Mouse (Mus musculus): Measurements from ENCODE around the gene Mien1.

Gene Mien1

DNA sequence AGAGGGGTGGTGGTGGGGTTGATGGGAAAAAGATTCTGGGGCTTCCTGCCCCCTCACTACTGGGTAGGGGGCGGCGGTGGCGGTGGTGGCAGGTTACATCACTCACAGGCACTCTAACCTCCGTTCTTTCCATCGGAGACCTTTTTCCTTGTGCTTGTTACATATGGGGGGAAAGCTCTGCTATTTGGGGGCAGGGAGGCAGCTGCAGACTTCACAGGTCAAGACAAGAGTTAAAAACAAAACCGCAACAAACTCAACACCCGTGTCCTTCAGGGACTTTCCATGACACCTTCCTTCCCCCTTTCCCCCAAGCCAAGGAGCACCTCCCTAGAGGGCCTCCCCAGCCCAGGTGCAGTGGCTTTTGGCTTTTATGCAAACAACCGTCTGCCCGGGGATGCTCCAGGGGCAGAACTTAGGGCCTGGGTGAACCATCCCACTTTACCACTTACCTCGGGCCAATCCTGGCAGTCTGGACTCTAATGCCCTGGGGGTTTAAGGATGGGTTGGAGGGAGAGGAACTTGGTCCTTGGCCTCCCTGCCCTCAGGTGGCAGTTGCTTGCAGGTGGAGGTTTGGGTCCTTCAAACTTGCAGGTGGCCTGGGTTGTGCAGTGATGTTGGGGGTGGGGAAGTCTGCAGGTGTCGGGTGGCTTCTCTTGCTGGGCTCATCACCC is 20.4 kb upstream of the Mien1 start:
- peak; percentile 22 for DNase-seq

DNA sequence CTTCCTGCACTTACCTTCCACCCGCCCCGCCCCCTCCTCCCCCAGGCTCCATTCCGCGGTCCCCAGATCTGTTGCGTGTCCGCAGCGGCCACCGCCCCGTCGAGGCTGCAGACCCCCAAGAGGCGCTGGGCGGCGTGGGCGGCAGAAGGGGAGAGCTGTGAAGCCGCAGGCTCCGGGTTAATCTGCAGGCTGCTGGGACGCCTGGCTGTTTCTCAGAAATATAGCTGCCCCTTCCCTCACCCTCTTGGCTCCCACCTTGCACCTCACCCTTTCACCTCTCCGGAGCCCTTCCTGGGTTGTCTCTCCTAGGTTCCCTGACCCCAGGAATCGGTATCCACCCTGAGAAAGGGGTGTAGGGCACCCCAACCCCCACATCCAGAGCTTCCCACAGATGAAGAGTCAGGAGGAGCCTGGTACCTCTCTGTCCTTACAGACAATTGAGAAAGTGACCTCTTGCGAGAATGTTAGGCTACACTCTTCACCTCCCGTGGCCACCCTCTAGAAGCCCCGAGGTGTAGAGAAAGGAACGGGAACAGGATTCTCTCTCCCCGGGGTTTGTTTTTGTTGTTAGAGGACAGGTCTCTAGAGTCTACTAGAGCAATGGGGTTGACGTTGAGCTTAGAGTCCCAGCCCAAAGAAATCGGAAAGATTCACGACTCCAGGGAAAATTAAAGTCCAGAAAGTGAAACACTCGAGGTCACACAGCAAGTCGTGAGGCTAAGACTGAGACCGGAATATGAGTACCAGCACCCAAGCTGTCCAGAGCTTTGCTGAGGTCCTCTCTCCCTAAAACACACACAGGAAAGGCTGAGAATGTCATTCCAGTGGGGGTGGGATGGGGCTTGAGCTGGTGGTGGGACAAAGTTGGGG is 19.6 kb upstream of the Mien1 start:
- DNase-seq, result peak; percentile 51

DNA sequence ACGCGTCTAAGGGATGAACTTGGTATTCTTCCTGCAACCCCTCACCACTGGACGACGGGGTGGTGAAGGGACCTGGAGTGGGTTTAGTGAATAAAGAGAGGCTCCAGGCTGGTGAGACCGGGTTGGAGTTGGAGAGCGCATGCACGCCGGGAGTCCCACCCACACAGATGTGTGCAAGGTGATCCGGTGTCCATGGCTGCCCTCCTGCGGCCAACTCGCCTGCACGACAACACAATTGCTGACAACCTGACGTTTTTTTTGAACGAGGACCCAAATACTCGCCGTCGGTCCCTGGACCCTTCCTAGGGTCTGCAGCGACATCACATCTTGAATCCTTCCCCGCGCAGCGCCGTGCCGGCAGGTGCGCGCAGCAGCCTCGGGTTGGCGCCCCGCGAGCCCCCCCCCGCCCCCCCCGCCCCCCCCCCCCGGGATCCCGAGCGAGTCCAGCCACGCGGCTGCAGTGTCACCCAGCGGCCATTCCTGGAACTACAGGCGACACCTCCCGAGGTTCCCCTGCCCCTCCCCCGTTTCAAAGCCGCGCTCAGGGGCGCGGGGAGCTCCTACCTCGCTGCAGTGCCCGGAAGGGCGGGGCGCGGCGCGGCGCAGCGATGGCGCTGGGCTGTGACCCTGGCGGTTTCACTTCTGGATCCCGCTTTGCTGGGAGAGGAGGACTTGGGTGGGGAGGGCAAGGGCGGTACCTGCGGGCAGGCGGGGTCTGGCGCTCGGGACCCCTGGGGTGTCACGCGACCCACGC is 18.8 kb upstream of the Mien1 start:
- DNase-seq, result peak; percentile 89

DNA sequence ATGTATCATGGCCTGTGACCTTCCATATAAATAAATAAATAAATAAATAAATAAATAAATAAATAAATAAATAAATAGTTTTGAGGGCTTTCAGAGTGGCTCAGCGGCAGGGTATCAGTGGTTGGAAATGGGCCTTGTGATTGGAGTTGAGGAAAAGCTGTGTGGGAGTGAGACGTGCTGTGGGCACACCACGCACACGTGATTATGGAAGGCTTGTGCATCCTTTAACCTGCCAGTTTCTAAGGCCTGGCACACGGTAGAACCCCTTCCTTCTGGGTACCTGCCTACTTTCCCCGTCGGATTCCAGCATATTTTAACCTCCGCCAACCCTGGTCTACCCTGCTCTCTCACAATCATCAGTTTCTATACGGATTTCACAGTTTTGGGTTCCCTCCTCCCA is 18.2 kb upstream of the Mien1 start:
- no peak for DNase-seq

DNA sequence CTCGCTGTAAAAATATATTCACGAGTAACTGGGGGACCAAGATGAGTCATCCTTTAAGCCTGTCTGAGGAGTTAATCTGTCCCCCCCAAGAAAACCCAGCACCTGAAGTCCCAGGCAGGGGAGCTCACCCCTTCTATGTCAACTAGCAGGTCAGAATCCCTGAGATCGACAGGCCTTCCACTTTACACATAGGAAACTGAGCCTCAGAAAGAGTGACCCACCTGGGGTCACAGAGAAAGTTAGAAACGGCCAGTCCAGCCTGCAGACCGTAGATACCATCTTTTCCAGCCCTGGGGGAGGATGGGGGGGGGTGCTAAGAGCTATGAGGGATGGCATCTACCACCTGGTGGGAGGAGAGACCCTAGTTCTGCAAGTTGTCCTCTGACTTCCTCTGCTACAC is 17.8 kb upstream of the Mien1 start:
- DNase-seq, result peak; percentile 20

DNA sequence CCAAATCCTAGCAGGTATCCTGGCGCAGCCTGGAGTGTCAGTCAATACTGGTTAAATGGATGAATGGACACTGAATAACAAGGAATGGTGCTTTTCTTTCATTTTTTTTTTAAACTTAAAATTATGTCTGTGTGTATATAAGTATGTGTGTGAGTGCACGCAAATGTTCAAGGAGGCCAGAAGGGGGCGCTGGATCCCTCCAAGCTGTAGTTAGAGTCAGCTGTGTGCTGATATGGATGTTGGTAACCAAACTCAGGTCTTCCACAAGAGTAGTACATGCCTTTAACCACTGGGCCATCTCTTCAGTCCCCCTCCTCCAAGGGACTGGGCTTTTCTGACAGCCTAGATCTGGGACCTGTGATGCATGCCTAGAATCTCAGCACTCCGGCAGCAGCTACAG is 16.7 kb upstream of the Mien1 start:
- peak; percentile 20 for DNase-seq

DNA sequence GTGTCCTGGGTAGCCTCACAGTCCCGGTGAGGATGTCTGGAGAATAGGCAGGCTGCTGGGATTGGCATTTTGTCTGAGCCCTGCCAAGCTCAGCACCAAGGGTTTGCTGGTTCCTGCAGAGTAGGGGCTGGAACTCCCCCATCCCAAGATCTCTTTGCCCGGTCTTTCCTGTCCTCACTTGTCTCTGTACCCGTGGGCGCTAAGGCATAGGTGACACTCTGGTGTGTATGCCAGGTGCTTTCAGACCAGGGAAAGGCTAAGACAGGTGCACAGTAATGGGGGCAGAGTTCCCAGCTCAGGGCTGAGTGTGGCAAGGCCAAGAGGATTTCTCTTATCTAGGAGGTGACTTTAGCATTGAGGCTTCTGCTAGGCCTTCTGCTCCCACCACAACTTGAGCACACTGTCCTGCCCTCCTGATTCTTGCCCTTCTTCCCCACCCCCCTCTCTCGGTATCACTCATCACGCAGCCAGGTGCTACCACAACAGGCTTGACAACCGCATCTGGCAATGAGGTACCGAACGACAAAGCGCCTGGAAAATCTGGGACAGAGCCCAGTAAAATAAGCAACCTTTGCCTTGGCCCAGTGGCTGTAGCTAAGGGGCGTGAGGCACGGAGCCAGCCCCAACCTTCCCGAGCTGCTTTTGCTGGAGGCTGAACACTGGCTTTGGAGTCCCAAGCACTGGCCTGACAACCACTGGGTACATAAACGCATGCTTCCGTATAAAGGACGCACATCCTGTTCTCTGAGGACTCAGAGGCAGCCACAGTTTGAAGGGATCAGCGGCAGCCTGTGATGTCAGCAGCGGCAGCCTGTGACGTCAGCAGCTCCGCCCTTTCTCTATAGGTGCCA is 11.4 kb upstream of the Mien1 start:
- no peak for DNase-seq

DNA sequence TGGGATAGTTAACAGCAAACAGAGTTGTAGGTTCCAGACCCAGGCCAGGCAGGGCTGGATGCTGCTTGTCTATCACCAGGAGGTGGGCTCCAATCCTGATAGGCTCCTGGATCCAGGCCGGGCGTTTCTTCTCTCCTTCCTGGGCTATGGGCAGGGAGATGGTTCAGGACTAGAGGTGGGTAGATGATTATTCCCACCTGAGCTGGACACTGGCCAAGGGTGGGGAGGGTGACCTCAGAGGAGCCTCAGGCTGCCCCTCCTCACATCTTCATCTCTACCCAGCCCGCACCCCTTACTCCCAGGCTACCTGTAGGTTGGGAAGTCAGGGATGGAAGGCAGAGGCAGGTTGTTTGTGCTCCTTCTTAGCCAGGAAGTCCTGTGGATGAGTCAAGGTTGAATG is 10.6 kb upstream of the Mien1 start:
- DNase-seq, result peak; percentile 52

DNA sequence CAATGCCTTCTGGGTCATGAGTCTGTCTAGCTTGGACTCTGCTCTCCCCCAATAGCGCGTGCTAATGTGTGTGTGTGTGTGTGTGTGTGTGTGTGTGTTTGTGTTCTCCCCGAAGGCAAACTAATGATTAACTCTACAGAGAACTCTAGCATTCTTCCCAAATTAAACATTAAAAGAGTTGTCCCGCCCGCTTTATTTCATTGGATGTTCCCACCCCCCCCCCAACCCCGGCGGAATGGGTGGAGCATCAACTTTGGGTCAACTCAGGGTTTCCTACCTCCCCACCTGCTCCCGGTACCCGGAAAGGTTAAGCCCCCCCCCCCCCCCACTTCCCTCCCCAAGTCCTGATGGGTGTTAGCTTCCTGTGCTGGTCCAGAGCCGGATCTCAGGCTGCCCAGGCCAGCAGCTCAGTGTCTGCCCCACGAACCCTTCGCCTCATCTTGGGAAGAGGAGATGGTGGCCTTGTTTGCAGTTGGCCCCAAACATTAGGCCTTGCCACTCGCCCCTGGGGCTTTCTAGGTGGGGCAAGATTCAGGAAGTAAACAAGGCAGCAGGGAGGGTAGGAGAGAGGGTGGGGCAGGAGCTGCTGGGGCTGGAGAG is 9.5 kb upstream of the Mien1 start:
- no peak for DNase-seq

DNA sequence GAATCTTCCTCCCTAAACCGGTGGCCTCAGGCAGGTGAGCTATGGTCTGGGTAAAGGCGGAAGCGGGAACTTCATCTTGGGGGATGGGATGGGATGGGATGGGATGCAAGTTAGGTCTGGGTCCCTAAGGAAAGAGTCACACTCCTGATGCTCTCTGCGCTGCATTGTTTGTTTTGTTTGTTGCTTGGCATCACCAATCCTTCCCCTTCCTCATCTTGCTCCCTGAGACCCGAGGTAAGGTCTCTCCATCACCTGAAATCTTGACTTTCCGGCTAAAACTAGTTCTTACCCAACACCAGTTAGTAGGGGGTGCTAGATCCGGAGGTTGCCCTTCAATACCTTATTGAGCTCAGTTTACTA is 8.7 kb upstream of the Mien1 start:
- no peak for DNase-seq

DNA sequence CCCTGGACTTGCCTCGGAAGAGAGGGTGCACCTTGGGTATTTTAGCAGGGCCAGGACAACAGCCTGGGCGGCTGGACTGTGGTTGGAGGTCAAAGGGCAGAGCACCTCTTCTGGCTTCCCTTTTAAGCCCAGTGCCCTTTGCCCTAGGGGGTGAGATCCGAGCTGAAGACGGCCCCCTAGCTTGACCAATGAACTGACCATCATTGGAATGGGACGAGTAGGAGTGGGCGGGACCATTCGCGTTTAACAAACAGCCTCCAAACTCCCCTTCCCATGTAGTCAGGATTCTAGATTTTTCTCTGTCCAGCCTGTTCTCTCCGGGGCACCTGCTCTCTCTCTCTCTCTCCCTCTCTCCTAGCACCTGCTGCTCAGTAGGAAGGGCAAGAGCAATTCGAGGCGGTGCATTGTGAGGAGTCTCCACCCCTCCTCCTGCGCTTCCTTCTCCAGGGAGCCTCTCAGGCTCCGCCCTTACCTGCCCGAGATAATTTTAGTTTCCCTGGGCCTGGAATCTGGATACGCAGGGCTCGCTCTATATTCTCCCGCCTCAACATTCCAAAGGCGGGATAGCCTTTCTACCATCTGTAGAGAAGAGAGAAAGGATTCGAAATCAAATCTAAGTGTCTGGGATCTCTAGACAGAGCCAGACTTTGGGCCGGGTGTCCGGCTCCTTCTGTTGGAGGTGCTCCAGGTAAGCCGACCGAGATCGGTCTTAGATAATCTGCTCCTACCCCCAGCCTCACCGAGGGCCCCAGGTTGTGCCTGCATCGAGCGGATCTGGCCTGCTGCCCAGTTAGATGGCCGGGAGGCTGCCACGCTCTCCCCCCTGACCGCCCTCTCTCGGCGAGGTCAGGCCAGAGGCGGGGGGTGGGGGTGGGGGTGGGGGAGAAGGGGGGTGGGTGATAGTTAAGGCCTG is 8.0 kb upstream of the Mien1 start:
- DNase-seq, result peak; percentile 80

DNA sequence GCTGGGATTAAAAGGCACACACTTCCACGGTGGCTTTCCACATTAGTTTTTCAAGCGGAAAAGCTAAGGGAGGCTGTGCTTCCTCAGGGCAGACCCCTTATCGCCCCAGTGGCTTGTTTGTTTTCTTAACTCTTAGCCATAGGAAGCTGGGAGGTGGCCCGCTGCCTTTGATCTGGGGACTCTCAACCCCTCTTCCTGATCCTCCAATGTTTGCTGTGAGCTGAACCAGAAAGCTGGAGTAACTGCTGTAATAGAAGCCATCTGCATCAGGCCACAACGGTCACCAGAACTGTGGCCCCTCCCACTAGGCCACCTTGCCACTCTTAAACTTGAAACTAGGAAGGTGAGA is 7.4 kb upstream of the Mien1 start, which contains the start of gene Grb7:
TSS of gene Grb7 (plus strand) at position 182 of the 349 bp plus-strand sequence.
- DNase-seq, result no peak

DNA sequence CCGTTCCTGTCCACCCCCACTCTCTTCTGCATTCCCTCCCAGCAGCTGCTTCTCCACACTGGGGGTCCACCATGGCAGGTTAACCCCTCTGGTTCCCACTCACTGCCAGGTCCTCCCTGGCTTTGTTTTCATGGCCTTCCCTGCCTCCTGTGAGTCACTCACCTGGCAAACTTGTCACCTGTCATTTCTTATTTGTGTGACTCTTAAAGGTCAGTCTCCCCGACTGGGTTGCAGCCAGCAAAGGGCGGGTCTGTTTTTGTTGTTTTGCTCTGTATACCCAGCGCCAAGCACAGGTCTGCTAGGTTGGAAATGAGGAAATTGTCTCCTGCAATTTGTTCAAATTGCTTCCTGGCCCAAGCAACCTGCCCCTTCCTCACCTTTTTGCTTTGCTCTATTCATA is 6.9 kb upstream of the Mien1 start:
- DNase-seq, result no peak

DNA sequence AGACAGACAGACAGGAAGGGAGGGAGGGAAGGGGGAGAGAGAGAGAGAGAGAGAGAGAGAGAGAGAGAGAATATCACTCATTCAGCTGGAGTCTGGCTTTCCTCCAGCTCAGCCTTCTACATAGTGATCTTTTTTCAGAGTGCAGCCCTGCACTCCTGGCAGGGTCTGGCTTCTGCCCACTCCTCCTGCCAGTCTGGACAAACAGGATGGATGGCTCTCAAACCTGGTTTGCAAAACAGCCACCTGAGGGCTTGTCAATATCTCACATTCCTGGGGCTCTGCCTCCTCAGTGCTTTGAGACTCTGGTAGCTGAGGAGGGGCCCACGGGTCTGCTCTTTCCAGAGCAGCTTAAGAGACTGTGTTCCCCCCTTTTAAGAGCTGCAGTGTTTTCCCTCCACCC is 6.4 kb upstream of the Mien1 start:
- DNase-seq, result no peak

DNA sequence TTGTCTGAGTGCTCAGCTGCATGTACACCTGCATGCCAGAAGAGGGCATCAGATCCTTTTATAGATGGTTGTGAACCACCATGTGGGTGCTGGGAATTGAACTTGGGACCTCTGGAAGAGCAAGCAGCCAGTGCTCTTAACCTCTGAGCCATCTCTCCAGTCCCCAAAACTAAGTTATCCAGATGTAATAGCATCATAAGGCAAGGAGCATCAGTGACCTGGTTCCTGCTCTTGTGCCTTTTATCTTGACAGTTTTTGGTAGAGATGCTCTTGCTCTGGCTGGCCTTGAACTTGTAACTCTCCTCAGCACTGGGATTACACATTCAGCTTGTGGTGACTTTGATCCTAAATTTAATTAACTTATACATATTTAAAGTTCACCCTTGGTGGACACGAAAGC is 4.9 kb upstream of the Mien1 start:
- DNase-seq, result no peak

DNA sequence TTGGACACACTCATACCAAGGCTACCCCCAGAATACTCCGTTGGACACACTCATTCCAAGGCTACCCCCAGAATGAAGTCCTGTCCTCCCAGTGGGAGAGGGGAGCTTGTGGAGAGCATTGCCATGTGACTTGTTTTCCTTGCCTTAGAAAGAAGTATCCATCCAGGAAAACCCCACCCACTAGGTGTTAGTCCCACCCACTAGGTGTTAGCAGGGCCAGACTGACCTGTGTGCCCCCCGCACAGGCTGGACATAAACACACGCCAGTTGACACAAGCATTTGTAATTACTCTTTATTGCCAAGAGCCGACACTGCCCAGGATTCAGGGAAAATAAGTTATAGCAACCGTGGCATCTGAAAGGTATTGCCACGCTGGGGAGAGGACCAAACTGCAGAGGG is 1.4 kb downstream of the Mien1 start:
- peak; percentile 54 for DNase-seq

DNA sequence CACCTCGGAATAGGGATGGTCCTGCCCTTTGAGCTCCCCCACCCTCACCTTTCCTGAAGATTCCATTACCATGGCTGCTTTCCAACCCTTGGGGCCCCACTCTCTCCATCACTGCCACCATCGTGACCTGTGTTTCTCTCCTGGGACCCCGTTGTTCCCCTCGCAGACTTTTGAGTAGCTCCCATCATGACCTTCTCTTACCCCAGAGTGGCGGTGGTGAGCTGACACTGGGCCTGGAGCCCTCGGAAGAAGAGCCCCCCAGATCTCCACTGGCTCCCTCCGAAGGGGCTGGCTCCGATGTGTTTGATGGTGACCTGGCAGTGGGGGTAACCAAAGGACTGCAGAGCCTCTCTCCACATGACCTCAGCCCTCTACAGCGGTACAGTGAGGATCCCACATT is 3.1 kb downstream of the Mien1 start:
- DNase-seq, result no peak

DNA sequence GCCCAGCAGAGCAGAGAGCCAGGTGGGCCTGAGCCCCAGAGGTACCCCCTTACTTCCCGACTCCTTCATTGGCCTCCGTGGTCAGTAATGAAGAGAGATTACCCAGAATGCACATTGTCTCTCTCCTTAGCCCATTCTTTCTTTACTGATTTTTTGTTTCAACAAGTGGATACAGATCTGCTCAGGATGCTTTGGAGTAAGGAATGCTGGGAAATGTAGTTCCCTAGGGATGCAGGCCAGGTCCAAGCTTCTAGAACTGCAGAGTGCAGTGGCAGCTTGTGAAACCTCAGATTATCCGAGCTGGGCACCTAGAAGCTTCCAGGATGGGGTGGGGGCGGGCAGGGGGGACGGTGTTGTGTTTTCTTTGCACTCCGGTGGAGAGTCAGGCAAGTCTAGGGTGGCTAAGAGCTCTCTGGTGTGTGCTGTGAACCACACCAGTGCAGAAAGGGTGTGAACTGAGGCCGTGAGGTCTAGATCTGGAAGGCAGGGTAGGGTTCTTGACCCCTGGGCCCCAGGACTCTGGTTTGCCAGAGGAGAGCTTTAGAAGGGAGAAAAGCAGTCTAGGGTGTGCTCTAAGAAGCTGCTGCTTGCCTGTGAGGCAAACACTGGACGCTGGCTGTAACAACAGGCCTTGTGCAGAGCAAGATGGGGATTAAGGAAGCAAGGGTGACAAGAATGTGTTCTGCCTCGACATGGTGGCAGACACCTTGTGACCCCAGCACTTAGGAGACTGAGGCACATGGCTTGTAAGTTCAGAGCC is 6.9 kb downstream of the Mien1 start:
- no peak for DNase-seq

DNA sequence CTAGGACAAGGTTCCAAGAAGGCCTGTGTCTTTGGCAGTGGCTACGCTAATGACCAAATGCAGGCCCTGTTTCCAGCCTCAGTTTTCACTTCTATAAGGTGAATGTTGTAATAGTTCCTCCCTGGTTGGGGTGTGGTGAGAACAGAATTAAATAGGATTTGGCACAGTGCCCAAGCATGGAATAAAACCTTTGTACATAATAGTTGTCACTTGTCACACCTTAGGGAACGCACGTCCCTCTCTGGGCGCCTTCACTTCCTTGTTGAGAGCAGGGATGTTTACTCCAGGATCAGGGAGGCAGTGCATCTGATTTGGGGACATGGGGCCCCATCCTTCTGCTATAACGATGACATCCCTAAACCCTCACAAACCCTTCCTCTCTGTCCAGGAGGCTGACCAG is 10.4 kb downstream of the Mien1 start:
- DNase-seq, result no peak

DNA sequence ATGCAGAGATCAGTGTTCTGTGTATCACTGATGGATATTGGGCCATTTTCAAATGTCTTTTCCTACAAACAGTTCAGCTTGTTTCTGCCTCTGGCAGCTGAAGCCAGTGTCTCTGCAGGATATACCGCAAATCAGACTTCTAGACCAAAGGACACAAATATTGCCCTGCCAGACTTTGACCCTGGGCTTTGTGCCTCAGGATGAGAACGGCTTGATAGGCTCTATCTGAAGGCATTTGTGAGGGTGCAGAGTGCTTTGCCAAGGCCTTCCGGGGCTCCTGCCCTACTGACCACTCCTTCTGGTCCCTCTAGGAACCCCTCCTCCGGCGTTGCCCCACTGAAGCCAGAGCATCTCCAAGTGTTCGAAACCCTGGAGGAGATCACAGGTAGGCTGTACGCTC is 12.2 kb downstream of the Mien1 start:
- DNase-seq, result no peak
